Mouse (Mus musculus) thymus, postnatal 36 days (tissue): Measurements from ENCODE around the gene Colq.

ENCODE experiments used
- DNase-seq, 2 experiments: peaks; one replicate each; pipeline ENCODE4 v3.0.0; 2022; ENCODE audit warnings: mixed read lengths in 2 of 2

The Colq gene

DNA sequence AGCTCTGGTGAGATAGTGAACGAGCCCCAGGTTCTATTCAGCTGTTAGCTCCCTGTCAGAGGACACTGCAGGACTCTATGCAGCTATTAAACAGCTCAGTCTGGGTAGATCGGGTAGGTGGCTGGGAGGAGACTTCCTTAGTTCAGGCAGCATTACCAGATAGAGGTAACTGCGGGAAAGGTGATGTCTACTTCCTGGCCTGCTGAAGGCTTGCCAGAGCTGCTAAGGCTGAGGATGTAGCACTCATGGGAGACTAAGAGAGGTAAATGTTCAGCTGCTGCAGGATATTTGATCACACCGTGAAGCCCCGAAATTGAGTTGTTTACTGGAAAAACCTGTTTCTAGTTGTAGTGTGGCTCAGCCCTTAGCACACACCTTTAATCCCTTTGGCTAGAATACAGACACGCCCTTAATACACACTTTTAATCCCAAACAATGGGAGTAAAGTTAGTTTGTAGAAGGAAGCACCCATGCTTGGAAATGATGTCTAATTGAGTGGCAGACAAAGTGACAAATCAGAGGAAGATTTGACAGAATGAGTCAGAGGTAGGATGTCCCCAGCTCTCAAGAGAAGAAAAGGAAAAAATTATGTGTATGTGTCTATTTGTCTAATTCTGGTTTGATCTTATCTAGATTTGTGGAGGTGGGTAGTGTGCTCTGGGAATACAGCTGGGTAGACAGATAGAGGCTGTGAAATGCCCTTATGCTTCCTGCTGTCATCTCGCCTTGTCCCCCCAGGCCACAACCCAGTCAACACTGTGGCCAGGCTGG lies 65.9 kb downstream of the Colq start:
- DNase-seq, result no peak

DNA sequence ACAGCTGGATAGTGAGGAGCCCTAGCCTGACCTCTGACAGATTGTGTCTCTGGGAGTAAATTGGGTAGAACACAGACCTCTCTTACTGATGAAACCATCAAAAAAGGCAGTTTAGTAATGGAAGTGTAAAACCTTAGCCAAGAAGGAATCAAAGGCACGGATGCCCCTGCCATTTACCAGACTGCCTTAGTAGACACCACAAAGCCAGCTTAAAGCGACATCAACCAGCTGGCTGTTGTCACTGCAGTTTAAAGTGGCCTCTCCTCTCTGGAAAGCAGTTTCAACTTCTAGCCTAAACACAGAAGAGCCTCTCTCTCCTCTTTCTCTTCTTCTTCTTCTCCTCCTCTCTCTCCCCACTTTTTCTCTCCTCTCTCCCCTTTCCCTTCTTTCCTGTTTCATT lies 69.8 kb downstream of the Colq start:
- DNase-seq, result peak in 1 of 2 experiments; percentile 65

DNA sequence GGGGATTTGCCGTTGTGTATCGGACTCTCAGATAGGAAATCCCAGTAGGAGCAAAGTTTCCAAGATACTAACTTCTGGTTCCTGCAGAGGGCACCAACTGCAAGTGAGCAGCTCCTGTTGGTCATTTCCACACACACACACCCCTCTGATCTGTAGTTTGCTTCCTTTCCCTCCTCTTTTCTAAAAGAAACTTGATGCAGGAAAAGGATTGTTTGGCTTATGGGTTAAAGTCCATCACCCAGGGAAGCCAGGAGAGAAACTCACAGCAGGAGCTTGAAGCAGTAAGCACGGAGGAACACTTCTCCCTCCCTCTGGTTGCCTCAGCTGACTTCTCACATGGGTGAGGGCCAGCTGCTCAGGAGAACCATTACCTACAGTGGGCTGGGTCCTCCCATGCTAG lies 72.0 kb downstream of the Colq start:
- no peak for DNase-seq

DNA sequence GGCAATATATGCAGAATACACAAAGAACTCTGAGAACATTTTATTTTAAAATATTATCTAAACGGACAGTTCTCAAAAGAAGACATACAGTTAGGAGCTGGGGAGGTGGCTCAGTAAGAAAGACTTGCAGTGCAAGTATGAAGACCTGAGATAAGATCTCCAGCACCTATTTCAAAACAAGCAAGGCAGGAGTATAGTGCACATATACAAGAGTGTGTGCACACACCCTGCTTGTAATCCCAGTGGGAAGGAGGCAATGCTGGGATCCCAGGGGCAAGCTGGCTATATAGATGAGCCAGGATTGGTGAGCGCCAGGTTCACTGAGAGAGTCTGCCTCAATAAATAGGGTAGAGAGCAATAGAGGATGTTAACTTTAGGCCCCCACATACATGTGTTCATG lies 75.2 kb downstream of the Colq start:
- no peak for DNase-seq

DNA sequence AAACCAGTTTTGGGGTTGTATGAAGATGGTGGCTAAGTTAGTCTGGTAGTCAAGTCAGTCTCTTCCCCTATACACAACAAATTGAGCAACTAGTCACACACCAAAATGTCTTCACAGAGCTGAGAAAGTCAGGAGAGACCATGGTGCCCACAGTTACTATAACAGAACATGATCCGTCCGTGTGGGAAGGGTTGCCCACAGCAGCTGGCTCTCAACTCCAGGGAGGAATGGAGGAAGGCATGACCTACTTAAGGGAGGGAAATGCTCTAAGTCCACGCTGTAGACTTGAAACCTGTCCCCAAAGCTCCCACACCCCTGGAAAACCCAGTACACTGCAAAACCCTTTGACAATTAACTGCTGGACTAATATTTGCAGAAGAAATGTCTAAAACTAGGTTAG lies 80.8 kb downstream of the Colq start:
- DNase-seq, result no peak

DNA sequence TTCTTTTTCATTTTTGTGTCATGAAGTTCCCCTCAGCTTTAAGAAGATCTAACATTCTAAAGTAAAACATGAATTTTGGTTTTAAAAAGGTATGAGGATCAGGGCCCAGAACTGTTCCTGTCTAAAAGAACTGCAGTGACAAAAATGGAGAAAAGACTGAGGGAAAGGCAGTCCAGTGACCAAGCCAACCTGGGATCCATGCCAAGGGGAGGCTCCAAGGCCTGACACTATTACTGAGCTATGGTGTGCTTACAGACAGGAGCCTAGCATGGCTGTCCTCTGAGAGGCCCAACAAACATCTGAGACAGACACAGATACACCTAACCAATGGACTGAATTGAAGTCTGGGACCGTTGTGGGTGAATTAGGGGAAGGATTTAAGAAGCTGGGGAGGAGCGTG lies 81.2 kb downstream of the Colq start:
- DNase-seq, result no peak

DNA sequence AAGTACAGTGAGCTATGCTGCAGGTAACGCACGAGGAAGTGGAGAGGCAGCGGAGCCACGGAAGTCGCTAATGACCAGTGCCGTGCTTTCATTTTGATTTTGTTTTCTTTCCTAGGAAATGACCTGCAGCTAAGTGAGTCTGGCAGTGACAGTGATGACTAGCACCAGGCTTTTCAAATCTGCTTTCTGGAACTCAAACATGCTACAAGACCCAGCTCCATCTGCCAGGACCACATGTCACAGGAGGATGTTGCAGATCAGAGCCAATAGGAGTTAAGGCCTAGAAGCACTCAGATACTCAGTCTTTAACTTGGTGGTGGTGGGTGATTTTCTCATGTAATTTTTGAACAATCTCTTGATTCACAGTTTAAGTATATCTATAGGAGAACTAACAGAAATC lies 84.7 kb downstream of the Colq start:
- DNase-seq, result no peak

DNA sequence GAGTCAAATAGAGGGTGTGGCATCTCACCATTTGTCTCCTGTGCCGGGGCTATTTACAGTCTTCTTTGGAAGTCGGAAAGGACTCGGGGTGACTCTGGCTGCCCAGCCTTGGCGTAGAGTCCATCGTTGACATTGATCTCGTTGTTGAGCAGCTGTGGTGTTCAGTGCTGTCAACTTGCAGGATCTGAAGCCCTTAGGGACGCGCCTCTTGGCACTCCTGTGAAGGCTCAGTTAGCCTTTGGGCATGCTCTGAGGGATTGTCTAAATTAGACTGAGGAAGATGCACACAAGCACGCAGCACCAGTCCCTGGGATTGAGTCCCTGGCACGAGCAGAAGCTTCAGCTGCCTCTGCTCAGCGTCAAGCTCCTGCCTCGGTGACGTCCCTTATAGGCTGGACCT lies 87.7 kb downstream of the Colq start:
- DNase-seq, result no peak

DNA sequence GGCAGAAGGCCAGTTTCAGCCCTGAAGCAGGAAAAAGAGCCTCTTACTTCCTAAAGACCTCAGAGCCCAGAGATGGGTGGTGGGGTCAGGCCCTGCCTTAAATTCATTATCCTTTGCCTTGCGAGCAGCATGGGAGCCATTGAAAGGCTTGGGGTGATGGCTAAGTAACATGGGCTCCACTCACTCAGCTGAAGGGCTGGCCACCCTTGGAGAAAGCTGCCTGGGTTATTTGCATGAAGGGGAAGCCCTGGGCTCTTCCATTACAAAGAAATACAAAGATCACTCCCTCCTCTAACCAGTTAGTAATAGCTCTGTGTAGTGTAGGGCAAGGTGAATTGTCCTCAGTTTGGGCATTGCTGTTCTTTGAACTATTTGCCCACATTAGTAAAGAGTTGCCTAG lies 91.6 kb downstream of the Colq start:
- DNase-seq, result no peak

DNA sequence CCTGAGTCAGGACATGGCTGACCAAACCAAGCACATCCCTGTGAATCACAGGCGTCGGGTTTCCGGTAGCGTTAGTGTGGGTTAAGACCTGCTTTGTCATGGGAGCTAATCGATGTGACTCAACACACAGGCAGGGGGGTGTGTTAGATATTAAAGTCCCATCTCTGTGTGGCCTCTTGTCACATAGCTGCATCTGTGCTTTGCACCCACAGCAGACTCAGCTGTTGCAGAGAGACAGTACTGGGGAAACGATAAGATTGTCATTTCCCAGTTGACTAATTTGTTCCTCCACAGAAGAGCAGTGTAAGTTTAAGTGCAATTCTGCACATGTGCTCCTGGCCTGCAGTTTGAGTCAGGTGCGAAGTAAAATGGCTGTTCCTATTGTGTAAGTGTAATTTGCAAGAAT lies 94.9 kb downstream of the Colq start:
- DNase-seq, result no peak

DNA sequence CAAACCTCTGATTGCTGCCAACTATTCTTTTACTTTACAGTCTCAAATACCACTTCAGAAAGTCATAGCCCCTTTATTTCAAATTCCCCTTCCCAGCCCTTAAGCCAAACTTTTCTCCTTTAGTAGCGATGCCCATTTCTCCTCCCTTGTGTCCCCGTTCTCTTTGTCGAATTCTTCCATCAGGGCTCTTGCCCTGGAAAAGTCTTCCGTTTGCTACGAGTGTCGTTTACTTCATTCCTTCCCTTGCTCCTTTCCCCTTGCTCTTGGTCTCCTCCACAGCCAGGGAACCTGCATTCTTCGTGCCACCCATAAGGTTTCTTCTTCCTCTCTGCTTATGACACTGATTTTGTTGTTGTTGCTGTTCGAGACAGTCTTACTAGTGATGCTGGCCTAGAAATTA lies 95.6 kb downstream of the Colq start:
- DNase-seq, result no peak

DNA sequence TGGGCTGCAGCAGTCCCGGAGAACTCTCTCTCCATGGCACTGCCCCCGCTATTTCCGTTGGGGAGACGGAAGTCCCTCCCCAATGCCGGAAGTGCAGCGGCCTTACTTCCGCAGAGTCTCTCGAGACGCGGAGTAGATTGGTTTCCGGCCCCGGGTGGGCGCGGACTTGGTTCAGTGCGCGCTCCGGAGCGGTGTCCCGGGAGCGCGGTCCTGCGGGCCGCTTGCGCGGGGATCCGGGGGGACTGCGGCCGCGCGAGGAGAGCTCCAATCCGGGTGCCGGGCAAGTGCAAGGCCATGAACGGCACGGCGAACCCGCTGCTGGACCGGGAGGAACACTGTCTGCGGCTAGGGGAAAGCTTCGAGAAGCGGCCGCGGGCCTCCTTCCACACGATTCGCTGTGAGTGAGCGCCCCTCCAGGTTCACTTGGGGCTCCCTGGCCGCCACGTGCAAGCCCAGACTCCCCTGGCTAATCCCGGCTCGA lies 96.1 kb downstream of the Colq start, which contains the start of gene Mettl6:
Mettl6 (minus strand) TSS at position 66 of the 481 bp plus-strand sequence.
- DNase-seq, result peak; percentile 90 to 93

DNA sequence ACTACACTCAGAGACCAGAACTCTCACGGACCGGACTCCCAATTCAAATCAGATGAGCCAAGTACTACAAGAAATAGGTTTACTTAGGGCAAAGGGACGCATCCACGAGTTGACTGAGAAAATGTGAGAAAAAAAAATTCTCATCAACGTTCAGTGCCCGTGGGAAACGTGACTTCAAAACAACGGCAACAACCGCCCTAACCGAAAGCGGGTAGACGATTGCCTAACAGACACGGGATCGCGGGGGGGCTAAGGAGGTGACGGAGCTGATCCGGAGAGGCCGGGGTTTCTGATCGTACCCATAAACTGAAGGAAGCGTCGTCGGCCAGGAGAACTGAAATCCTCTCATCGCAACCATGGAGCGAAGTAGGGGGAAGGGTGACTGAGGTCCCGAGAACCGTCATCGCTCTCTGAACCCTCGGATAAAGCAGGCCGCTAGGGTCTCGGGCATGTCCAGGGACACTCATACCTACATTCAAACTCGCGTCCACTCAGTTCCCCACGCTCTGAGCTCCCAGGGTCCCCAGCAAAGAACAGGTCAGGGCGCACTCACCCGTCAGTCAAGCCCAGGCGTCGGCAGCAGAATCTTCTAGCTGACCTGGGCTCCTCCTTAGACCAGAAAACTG lies 96.7 kb downstream of the Colq start, which contains the start of gene Eaf1:
Eaf1 (plus strand) TSS at position 51 of the 626 bp plus-strand sequence.
- DNase-seq, result peak in 1 of 2 experiments; percentile 61

DNA sequence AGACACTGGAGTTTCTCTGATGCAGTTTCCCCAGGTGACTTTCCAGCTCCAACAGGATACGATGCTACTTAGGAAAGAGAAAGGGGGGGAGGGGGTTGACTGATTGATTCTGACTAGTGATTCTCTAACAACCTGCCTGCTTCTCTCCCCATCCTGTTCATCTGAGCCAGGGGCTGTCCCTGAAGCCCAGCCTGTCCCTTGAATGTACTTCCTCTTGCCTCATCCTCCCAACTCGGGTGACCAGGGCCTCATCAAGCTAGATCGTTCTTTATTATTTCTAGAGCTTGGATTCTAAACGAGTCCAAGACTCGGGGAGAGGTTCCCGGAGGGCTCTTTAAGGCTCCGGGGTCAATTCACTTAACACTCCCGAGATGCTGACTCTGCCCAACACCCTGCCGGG lies 97.2 kb downstream of the Colq start:
- no peak for DNase-seq

DNA sequence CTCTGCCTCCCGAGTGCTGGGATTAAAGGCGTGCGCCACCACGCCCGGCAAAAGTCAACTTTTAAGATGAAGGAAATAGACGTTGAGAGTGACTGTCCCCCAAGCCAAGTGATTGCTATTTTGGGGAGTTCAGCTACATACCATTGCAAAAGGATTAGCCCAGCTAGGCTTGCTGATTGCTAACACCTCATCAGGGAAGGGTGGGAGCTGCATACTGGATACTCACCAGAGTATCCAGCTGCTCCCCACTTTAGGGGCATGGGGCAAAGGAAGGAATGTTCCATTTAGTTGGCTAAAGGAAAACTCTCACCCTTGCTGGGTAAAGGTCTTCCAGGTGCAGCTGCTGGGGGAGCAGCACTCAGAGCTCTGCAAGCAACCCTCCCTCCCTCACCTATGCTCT lies 103.1 kb downstream of the Colq start:
- DNase-seq, result no peak

DNA sequence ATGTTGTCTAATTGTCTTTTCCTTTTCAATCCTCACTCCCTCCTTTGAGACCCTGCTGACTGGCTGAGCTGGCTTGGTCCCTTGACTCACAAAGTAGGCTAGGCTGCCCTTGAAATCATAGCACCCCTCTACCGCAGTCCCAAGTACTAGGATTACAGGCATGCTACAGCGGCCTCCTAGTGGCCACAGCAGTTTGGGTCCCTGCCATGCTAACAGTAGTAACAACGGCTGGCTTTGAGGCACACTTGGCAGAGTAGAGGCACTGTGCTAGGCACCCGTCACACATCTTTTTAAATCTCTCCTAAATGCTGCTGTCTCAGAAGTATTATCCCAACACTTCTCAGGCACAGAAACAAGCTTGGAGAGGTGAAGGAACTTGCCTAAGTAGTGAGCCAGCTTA lies 104.7 kb downstream of the Colq start:
- DNase-seq, result no peak

DNA sequence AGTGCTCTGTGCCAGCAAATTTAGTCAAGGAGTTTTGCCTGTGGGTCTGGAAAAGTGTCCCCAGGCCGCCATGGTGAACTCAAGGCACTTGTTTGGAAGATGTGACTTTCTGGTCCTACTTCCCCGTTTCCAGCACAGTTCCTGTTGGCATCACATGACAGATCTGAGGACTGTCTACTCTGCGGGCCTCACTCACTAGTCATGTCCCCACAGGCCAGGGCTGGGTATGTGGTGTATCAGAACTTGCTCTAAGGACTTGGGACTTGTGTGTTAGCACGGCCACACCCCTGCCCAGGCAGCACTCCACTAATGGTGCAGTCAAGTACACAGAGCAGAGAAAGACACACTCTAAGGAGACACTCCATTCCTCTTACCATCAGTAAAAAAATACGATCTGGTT lies 108.7 kb downstream of the Colq start:
- DNase-seq, result no peak

DNA sequence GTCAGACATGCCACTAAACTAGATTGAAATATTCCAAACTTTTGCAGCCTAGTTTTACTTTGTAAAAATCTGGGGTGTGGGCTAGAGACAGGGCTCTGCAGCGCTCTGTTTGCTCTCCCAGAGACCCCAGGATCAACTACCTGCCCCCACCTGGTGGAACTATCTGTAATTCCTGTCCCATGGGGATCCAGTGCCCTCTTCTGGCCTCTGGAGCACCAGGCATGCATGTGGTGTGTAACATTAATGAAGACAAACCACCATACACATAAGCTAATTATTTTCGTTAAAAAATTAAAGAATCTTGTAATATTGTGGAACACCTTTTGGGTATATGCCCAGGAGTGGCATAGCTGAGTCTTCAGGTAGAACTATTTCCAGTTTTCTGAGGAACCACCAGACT lies 117.8 kb downstream of the Colq start:
- DNase-seq, result no peak
